Mouse (Mus musculus): ENCODE measurements at regions not wholly inside any gene's neighbourhood (a gene's known extent, or its start where the extent isn't known, plus 50 kb on each side); places are given as distances from the start of the nearest gene placed in this dataset.
"Not testable (repeated sequence)": the region's sequence is repeated elsewhere in the genome, so short reads cannot be mapped to it uniquely, and the experiment has no call there.

DNA sequence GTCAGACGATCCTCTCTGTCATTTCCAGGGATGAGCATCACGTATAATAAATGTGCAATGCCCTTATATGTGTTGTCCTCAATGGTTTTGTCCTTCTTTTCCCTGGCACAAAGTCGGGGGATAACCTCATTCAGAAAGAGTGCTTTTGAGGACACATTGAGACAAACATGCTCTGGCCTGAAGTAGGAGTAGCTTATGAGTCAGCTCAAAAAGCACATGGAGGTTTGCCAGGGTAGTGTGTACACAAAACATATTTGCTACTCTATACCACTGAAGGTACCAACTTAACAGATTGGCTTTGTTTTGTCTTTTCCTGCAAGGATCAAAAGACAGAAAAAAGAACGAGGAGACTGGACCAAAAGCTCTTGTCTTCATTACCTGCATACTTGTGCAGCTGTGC is 682.1 kb upstream of the Grid2 start:
- DNase-seq (ENCODE audit: low spot score in 2 of 2): peak; percentile 9 to 14

DNA sequence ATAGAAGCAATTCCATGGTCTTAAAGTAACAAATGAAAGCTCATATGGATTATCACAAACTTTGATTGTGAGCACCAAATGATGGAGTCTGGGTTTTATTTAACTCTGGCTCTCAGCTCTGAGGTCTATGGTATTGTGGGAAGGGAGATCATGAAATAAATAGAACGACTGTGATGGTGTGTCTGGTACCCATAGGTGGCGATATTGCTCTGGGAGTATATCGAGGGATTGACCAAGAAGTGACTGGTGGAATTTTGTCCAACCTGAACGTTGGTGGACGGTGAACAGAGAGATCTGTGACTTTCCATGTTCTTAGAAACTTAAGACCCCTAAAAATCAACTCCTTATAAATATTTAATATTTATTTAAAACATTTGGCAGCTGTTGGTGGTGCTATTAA is 679.5 kb upstream of the Grid2 start:
- peak in 1 of 2 experiments; percentile 6 for DNase-seq (ENCODE audit: low spot score in 2 of 2)

GRCm38 (mm10) chr6:62620543-62620942 is 635.1 kb upstream of the Grid2 start:
- DNase-seq (ENCODE audit: low spot score in 2 of 2): no peak

DNA sequence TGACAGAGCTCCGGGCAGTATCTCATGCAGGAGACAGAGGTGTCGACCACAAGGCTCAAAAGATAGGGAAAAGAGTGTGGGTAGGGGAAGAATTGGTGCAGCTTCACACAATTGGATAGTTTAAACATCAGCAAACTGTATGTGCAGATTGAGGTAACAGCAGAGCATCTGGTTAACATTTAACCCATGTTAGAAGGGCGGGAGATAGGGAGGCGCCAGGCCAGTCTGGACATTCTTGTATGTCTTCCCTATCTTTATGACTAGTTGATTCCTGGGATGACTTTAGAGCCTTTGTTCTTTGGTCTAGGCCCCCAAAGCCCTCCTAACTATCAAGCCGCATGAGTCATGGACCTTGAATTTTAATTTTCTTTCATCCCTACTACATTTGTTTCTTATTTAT is 587.6 kb upstream of the Grid2 start:
- not testable (repeated sequence) for DNase-seq (ENCODE audit: low spot score in 2 of 2)

DNA sequence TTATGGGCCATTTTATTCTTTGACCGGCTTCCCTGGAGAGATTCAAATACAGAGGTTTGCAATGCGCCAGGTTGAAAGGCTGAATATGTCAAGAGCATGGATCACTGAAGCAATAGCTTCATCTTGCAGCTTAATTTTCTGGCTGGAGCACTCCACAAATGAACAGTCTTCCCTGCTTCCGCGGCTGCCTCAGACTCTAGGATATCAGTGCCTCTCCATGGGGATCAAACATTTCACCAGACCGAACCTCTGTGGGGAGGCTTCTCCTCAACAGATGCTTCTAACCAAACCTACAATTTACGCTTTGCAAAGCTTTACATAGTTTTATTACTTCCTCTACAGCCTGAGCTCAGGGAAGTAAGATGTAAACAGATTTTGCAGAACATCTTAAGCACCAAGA is 537.3 kb upstream of the Grid2 start:
- DNase-seq (ENCODE audit: low spot score in 2 of 2): no peak

- DNase-seq (ENCODE audit: low spot score in 2 of 2): no peak
Observed at GRCm38 (mm10) chr6:62719541-62720155, 536.0 kb upstream of the Grid2 start.
